Mouse (Mus musculus): ENCODE data around the gene Lmna. TPM values are rescaled to one million over a fixed set of nuclear protein-coding genes. Genes with fewer than 3 reads are reported as not detected.

Lmna gene
- polyA plus RNA-seq, 1 experiment from 2014 or later: 155 TPM

DNA sequence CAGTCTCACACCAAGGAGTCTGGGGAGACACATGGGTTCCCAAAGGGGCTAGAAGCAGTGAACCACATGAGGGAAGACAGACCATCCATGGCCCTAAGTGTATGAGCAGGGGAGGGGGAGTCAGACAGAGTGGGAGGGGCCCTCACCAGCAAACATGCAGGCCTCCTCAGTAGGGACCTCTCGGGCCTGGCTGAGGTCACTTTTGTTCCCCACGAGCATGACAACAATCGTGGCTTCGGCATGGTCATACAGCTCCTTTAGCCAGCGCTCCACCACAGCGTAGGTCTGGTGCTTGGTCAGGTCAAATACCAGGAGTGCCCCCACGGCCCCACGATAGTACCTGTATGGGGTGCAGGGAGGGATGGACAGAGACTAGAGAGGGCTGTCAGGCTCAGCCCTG, 33.4 kb upstream of the Lmna start:
- peaks cover 24% of the 10 kb centered on the region for H3K4me1 ChIP-seq (replicated peaks; ENCODE audit: control insufficient read depth, insufficient read depth, low read length)
- WGBS: 84% methylated on average over 8 of the region's 8 CpGs
- H3K4me2 ChIP-seq: no peak overlapping the region
- H3K27me3 ChIP-seq (replicated peaks; ENCODE audit: control insufficient read depth, insufficient read depth, low read length): no peaks in the 10 kb centered on the region
- H3K4me3 ChIP-seq (ENCODE audit: low read depth, low read length): no peak overlapping the region
- H3K36me3 ChIP-seq (ENCODE audit: control insufficient read depth, insufficient read depth, low read length): no peaks in the 10 kb centered on the region
- no peak for ATAC-seq (replicated peaks; ENCODE audit: low FRiP score)
- no peaks in the 10 kb centered on the region for H3K9me3 ChIP-seq (ENCODE audit: control insufficient read depth, low read length)
- no peak for DNase-seq (ENCODE audit: low spot score)
- H3K27ac ChIP-seq (ENCODE audit: low read depth, low read length): no peak overlapping the region
- H3K9ac ChIP-seq (ENCODE audit: low read depth, low read length): no peak overlapping the region

- no peak for DNase-seq (ENCODE audit: low spot score)
- ATAC-seq (replicated peaks; ENCODE audit: low FRiP score): no peak
Measured at GRCm38 (mm10) chr3:88542486-88542885, 32.7 kb upstream of the Lmna start.

GRCm38 (mm10) chr3:88541622-88542401, 32.1 kb upstream of the Lmna start:
- Histone ChIP-seq H3K36me3 (ENCODE audit: control insufficient read depth, insufficient read depth, low read length) (no peaks in the 10 kb centered on the region; the same call in 1 of the 2 replicates), H3K4me1 (replicated peaks; ENCODE audit: control insufficient read depth, insufficient read depth, low read length) (peaks cover 34% of the 10 kb centered on the region), H3K9ac (ENCODE audit: low read depth, low read length) (no peak overlapping the region), H3K9me3 (ENCODE audit: control insufficient read depth, low read length) (no peaks in the 10 kb centered on the region), H3K4me3 (ENCODE audit: low read depth, low read length) (no peak overlapping the region), H3K4me2 (no peak overlapping the region), H3K27me3 (replicated peaks; ENCODE audit: control insufficient read depth, insufficient read depth, low read length) (no peaks in the 10 kb centered on the region), H3K27ac (ENCODE audit: low read depth, low read length) (no peak overlapping the region)
- 77% methylated on average over 7 of the region's 7 CpGs for WGBS
- ATAC-seq (replicated peaks; ENCODE audit: low FRiP score) (no peak), DNase-seq (ENCODE audit: low spot score) (no peak)

More at GRCm38 (mm10) chr3:88542486-88542885, 32.7 kb upstream of the Lmna start:
- 76% methylated on average over 4 of the region's 4 CpGs for WGBS
- Histone ChIP-seq H3K27ac (ENCODE audit: low read depth, low read length) (no peak overlapping the region), H3K4me1 (replicated peaks; ENCODE audit: control insufficient read depth, insufficient read depth, low read length) (peaks cover 29% of the 10 kb centered on the region), H3K27me3 (replicated peaks; ENCODE audit: control insufficient read depth, insufficient read depth, low read length) (no peaks in the 10 kb centered on the region), H3K9me3 (ENCODE audit: control insufficient read depth, low read length) (no peaks in the 10 kb centered on the region), H3K9ac (ENCODE audit: low read depth, low read length) (no peak overlapping the region), H3K36me3 (ENCODE audit: control insufficient read depth, insufficient read depth, low read length) (no peaks in the 10 kb centered on the region; the same call in 1 of the 2 replicates), H3K4me3 (ENCODE audit: low read depth, low read length) (no peak overlapping the region), H3K4me2 (no peak overlapping the region)

- Histone ChIP-seq H3K9ac (ENCODE audit: low read depth, low read length) (peak overlapping the region; percentile 20; the same call in 1 of the 2 replicates), H3K4me3 (ENCODE audit: low read depth, low read length) (no peak overlapping the region), H3K4me2 (no peak overlapping the region), H3K9me3 (ENCODE audit: control insufficient read depth, low read length) (no peaks in the 10 kb centered on the region), H3K27me3 (replicated peaks; ENCODE audit: control insufficient read depth, insufficient read depth, low read length) (no peaks in the 10 kb centered on the region), H3K36me3 (ENCODE audit: control insufficient read depth, insufficient read depth, low read length) (no peaks in the 10 kb centered on the region; the same call in 1 of the 2 replicates), H3K27ac (ENCODE audit: low read depth, low read length) (peak overlapping the region; percentile 19; the same call in 1 of the 2 replicates), H3K4me1 (replicated peaks; ENCODE audit: control insufficient read depth, insufficient read depth, low read length) (peaks cover 51% of the 10 kb centered on the region)
- DNase-seq (ENCODE audit: low spot score) (no peak), ATAC-seq (replicated peaks; ENCODE audit: low FRiP score) (no peak)
- WGBS: 66% methylated on average over 5 of the region's 5 CpGs
Measured at GRCm38 (mm10) chr3:88540085-88540484, 30.3 kb upstream of the Lmna start.

- no peaks in the 10 kb centered on the region for H3K9me3 ChIP-seq (ENCODE audit: control insufficient read depth, low read length)
- WGBS: 36% methylated on average over 3 of the region's 3 CpGs
- no peaks in the 10 kb centered on the region; the same call in 1 of the 2 replicates for H3K36me3 ChIP-seq (ENCODE audit: control insufficient read depth, insufficient read depth, low read length)
- ATAC-seq (replicated peaks; ENCODE audit: low FRiP score) (no peak), DNase-seq (ENCODE audit: low spot score) (no peak)
- no peak overlapping the region for H3K4me3 ChIP-seq (ENCODE audit: low read depth, low read length)
- no peaks in the 10 kb centered on the region for H3K27me3 ChIP-seq (replicated peaks; ENCODE audit: control insufficient read depth, insufficient read depth, low read length)
- no peak overlapping the region for H3K4me2 ChIP-seq
- H3K9ac ChIP-seq (ENCODE audit: low read depth, low read length): no peak overlapping the region
- peaks cover 53% of the 10 kb centered on the region for H3K4me1 ChIP-seq (replicated peaks; ENCODE audit: control insufficient read depth, insufficient read depth, low read length)
- no peak overlapping the region for H3K27ac ChIP-seq (ENCODE audit: low read depth, low read length)
Measured at GRCm38 (mm10) chr3:88539397-88539796, 29.6 kb upstream of the Lmna start.

- ATAC-seq (replicated peaks; ENCODE audit: low FRiP score): no peak
Measured at GRCm38 (mm10) chr3:88538271-88539145, 28.8 kb upstream of the Lmna start.

GRCm38 (mm10) chr3:88537146-88537545, 27.4 kb upstream of the Lmna start:
- DNase-seq (ENCODE audit: low spot score) (no peak), ATAC-seq (replicated peaks; ENCODE audit: low FRiP score) (no peak)
- no peaks in the 10 kb centered on the region for H3K27me3 ChIP-seq (replicated peaks; ENCODE audit: control insufficient read depth, insufficient read depth, low read length)
- no peaks in the 10 kb centered on the region; the same call in 1 of the 2 replicates for H3K36me3 ChIP-seq (ENCODE audit: control insufficient read depth, insufficient read depth, low read length)
- no peaks in the 10 kb centered on the region for H3K9me3 ChIP-seq (ENCODE audit: control insufficient read depth, low read length)
- peak overlapping the region; percentile 84 for H3K27ac ChIP-seq (ENCODE audit: low read depth, low read length)
- H3K4me1 ChIP-seq (replicated peaks; ENCODE audit: control insufficient read depth, insufficient read depth, low read length): peaks cover 60% of the 10 kb centered on the region
- peak overlapping the region; percentile 93 for H3K4me2 ChIP-seq
- WGBS: 81% methylated on average over 6 of the region's 6 CpGs
- H3K4me3 ChIP-seq (ENCODE audit: low read depth, low read length): peak overlapping the region; percentile 56
- peak overlapping the region; percentile 70; the same call in 1 of the 2 replicates for H3K9ac ChIP-seq (ENCODE audit: low read depth, low read length)

More at GRCm38 (mm10) chr3:88538271-88539145, 28.8 kb upstream of the Lmna start:
- 67% methylated on average over 9 of the region's 9 CpGs for WGBS
- H3K4me2 ChIP-seq: no peak overlapping the region
- no peak for DNase-seq (ENCODE audit: low spot score)
- H3K36me3 ChIP-seq (ENCODE audit: control insufficient read depth, insufficient read depth, low read length): no peaks in the 10 kb centered on the region; the same call in 1 of the 2 replicates
- no peak overlapping the region for H3K4me3 ChIP-seq (ENCODE audit: low read depth, low read length)
- H3K9me3 ChIP-seq (ENCODE audit: control insufficient read depth, low read length): no peaks in the 10 kb centered on the region
- no peak overlapping the region for H3K27ac ChIP-seq (ENCODE audit: low read depth, low read length)
- H3K4me1 ChIP-seq (replicated peaks; ENCODE audit: control insufficient read depth, insufficient read depth, low read length): peaks cover 52% of the 10 kb centered on the region
- no peak overlapping the region for H3K9ac ChIP-seq (ENCODE audit: low read depth, low read length)
- H3K27me3 ChIP-seq (replicated peaks; ENCODE audit: control insufficient read depth, insufficient read depth, low read length): no peaks in the 10 kb centered on the region

GRCm38 (mm10) chr3:88536103-88536930, 26.6 kb upstream of the Lmna start:
- DNase-seq (ENCODE audit: low spot score): peak; percentile 84
- peaks cover 60% of the 10 kb centered on the region for H3K4me1 ChIP-seq (replicated peaks; ENCODE audit: control insufficient read depth, insufficient read depth, low read length)

More at GRCm38 (mm10) chr3:88536103-88536930, 26.6 kb upstream of the Lmna start:
- Histone ChIP-seq H3K4me3 (ENCODE audit: low read depth, low read length) (peak overlapping the region; percentile 56), H3K36me3 (ENCODE audit: control insufficient read depth, insufficient read depth, low read length) (no peaks in the 10 kb centered on the region; the same call in 1 of the 2 replicates), H3K27me3 (replicated peaks; ENCODE audit: control insufficient read depth, insufficient read depth, low read length) (no peaks in the 10 kb centered on the region), H3K4me2 (peak overlapping the region; percentile 93), H3K9me3 (ENCODE audit: control insufficient read depth, low read length) (no peaks in the 10 kb centered on the region), H3K9ac (ENCODE audit: low read depth, low read length) (peak overlapping the region; percentile 70), H3K27ac (ENCODE audit: low read depth, low read length) (peak overlapping the region; percentile 84)
- WGBS: 5% methylated on average over 64 of the region's 64 CpGs
- ATAC-seq (replicated peaks; ENCODE audit: low FRiP score): peak; percentile 85
